Mouse (Mus musculus): ENCODE results near the gene Med27. TPM values are rescaled to one million over a fixed set of nuclear protein-coding genes. Genes with fewer than 3 reads are reported as not detected.

The Med27 gene
- polyA plus RNA-seq, 1 experiment from 2014 or later, result 25.2 TPM

DNA sequence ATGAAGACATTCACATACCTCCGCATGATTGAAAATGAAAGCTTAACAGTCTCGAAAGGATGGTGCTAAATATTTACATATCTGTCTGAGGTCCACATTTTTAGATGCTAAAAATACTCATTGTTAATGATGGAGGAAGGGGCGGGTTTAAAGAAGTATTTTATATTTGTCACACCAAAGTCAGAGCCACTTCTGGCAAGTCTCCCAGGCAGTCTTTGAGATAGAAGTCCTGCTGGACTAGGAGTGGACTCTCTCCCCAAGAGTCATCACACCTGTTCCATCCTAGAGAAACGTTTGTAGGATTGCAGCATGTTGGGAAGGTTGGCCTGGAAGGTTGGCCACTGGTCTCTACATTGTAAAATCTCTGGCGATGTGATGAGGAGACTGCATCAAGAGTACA, 90.5 kb downstream of the Med27 start:
- DNase-seq (no peak), ATAC-seq (ENCODE audit: low read depth) (no peak)
- Histone ChIP-seq H3K36me3 (no peaks in the 10 kb centered on the region), H3K4me1 (replicated peaks) (peaks cover 55% of the 10 kb centered on the region), H3K4me3 (replicated peaks) (no peak overlapping the region), H3K27ac (no peak overlapping the region), H3K9ac (no peak overlapping the region), H3K4me2 (no peak overlapping the region), H3K27me3 (no peaks in the 10 kb centered on the region), H3K9me3 (replicated peaks) (no peaks in the 10 kb centered on the region)
- 70% methylated on average over 5 of the region's 5 CpGs for WGBS (ENCODE audit: insufficient replicate concordance)

- ATAC-seq (ENCODE audit: low read depth) (peak; percentile 49), DNase-seq (no peak)
- 65% methylated on average over 4 of the region's 4 CpGs for WGBS (ENCODE audit: insufficient replicate concordance)
- H3K9ac ChIP-seq, result no peak overlapping the region
- H3K27me3 ChIP-seq, result no peaks in the 10 kb centered on the region
- H3K36me3 ChIP-seq, result no peaks in the 10 kb centered on the region
- peaks cover 49% of the 10 kb centered on the region for H3K4me1 ChIP-seq (replicated peaks)
- peak overlapping the region; percentile 55 for H3K27ac ChIP-seq
- H3K4me3 ChIP-seq (replicated peaks), result no peak overlapping the region
- H3K9me3 ChIP-seq (replicated peaks), result no peaks in the 10 kb centered on the region
- H3K4me2 ChIP-seq, result no peak overlapping the region
Observed at GRCm38 (mm10) chr2:29437861-29438529, 91.4 kb downstream of the Med27 start.

GRCm38 (mm10) chr2:29438530-29438862, 91.9 kb downstream of the Med27 start:
- Histone ChIP-seq H3K4me1 (replicated peaks) (peaks cover 53% of the 10 kb centered on the region), H3K36me3 (no peaks in the 10 kb centered on the region), H3K27ac (peak overlapping the region; percentile 55; the same call in 1 of the 2 replicates), H3K27me3 (no peaks in the 10 kb centered on the region), H3K9ac (no peak overlapping the region), H3K9me3 (replicated peaks) (no peaks in the 10 kb centered on the region), H3K4me2 (no peak overlapping the region), H3K4me3 (replicated peaks) (no peak overlapping the region)
- 66% methylated on average over 5 of the region's 5 CpGs for WGBS (ENCODE audit: insufficient replicate concordance)
- peak; percentile 79 for ATAC-seq (ENCODE audit: low read depth)
- DNase-seq, result no peak

- Histone ChIP-seq H3K27me3 (no peaks in the 10 kb centered on the region), H3K36me3 (no peaks in the 10 kb centered on the region), H3K4me2 (no peak overlapping the region), H3K4me3 (replicated peaks) (no peak overlapping the region), H3K27ac (no peak overlapping the region; the same call in 1 of the 2 replicates), H3K4me1 (replicated peaks) (peaks cover 58% of the 10 kb centered on the region), H3K9ac (no peak overlapping the region), H3K9me3 (replicated peaks) (no peaks in the 10 kb centered on the region)
- DNase-seq (no peak), ATAC-seq (ENCODE audit: low read depth) (no peak)
- 45% methylated on average over 1 of the region's 1 CpGs for WGBS (ENCODE audit: insufficient replicate concordance)
Observed at GRCm38 (mm10) chr2:29438986-29439385, 92.4 kb downstream of the Med27 start.

DNA sequence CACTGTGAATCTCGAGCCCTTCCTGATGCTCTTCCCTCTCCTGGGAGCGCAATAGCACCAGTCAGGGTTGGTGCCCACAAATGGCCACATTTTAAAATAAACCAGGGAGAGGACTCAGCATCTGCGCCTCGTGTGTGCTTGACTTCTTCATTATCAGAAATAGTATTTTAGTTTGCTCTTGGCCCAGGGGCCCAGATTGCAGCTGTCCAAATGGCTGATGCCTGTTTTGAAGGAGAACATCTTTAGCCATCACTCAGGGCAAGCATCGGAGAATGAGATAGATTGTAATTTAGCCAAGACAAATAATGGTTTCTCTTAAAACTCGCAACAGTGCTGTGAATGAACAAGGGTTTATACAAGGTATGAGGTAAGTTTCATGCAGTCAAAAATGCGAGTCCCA, 92.8 kb downstream of the Med27 start:
- Histone ChIP-seq H3K36me3 (no peaks in the 10 kb centered on the region), H3K4me1 (replicated peaks) (peaks cover 62% of the 10 kb centered on the region), H3K9ac (no peak overlapping the region), H3K27me3 (no peaks in the 10 kb centered on the region), H3K4me2 (no peak overlapping the region), H3K27ac (no peak overlapping the region), H3K9me3 (replicated peaks) (no peaks in the 10 kb centered on the region), H3K4me3 (replicated peaks) (no peak overlapping the region)
- 70% methylated on average over 7 of the region's 7 CpGs for WGBS (ENCODE audit: insufficient replicate concordance)
- no peak for ATAC-seq (ENCODE audit: low read depth)
- no peak for DNase-seq

DNA sequence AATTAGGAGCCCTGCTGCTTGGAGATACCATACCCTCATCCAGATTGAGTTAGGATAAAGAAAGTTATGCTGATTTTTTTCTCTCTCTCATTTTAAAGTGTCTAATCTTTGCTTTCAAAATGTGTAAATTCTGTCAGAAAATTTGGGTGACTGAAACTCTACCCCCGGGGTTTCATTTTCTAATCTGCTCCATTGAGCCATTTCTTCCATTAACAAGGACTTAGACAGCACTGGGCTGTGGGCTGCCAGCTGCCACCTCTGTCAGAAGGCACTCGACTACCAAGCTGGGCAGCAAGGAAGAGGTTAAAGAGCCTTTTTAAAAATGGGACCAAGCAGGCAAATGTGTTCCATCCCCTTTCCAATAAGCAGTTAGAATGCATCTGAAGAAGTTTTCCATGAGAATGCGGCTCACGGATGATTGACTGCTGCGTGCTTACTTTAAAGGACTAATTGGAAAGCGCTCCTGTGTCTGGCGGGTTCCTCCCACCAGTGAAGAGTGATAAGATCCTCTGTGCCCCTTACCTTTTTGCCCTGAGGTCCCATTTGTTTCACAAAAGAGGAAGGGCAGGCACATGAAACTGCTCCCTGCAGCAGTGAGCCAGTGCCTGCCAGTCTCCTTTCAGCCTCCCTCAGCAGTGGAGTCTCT, 93.4 kb downstream of the Med27 start:
- DNase-seq, result no peak
- Histone ChIP-seq H3K4me1 (replicated peaks) (peaks cover 63% of the 10 kb centered on the region), H3K4me3 (replicated peaks) (no peak overlapping the region), H3K36me3 (no peaks in the 10 kb centered on the region), H3K9me3 (replicated peaks) (no peaks in the 10 kb centered on the region), H3K4me2 (no peak overlapping the region), H3K27me3 (no peaks in the 10 kb centered on the region), H3K9ac (no peak overlapping the region; the same call in 1 of the 2 replicates), H3K27ac (no peak overlapping the region)
- 69% methylated on average over 7 of the region's 7 CpGs for WGBS (ENCODE audit: insufficient replicate concordance)
- ATAC-seq (ENCODE audit: low read depth), result no peak

DNA sequence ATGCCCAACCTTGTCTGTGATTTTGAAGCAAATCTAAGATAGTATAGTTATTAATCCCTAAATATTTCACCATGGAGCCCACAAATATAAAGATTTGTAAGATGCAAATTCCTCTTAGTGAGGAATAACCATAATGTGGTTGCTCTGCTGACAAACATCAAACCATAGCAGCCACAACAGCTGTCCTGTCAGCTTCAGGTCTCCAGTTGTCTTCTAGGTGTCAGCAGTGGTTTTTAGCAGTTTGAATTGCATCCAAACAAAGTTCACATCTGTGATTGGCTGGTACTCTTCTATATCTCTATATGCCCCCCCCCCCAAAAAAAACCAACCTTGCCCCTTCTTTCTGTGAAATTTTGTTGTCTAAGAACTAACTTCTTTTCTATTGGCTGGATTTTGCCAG, 95.7 kb downstream of the Med27 start:
- Histone ChIP-seq H3K36me3 (no peaks in the 10 kb centered on the region), H3K4me2 (no peak overlapping the region), H3K4me3 (replicated peaks) (no peak overlapping the region), H3K27ac (no peak overlapping the region), H3K9me3 (replicated peaks) (no peaks in the 10 kb centered on the region), H3K9ac (no peak overlapping the region), H3K4me1 (replicated peaks) (peaks cover 56% of the 10 kb centered on the region), H3K27me3 (no peaks in the 10 kb centered on the region)
- DNase-seq, result no peak
- ATAC-seq (ENCODE audit: low read depth), result no peak

- no peaks in the 10 kb centered on the region for H3K36me3 ChIP-seq
- no peaks in the 10 kb centered on the region for H3K9me3 ChIP-seq (replicated peaks)
- H3K27ac ChIP-seq, result no peak overlapping the region
- H3K27me3 ChIP-seq, result no peaks in the 10 kb centered on the region
- no peak overlapping the region for H3K4me3 ChIP-seq (replicated peaks)
- no peak overlapping the region for H3K4me2 ChIP-seq
- ATAC-seq (ENCODE audit: low read depth) (no peak), DNase-seq (no peak)
- no peak overlapping the region for H3K9ac ChIP-seq
- peaks cover 49% of the 10 kb centered on the region for H3K4me1 ChIP-seq (replicated peaks)
- 58% methylated on average over 2 of the region's 2 CpGs for WGBS (ENCODE audit: insufficient replicate concordance)
Observed at GRCm38 (mm10) chr2:29443626-29444217, 97.1 kb downstream of the Med27 start.

GRCm38 (mm10) chr2:29448476-29449002, 101.9 kb downstream of the Med27 start:
- no peaks in the 10 kb centered on the region for H3K36me3 ChIP-seq
- WGBS (ENCODE audit: insufficient replicate concordance), result 72% methylated on average over 7 of the region's 7 CpGs
- H3K4me3 ChIP-seq (replicated peaks), result no peak overlapping the region
- H3K9me3 ChIP-seq (replicated peaks), result no peaks in the 10 kb centered on the region
- ATAC-seq (ENCODE audit: low read depth), result no peak
- no peak overlapping the region for H3K27ac ChIP-seq
- peaks cover 15% of the 10 kb centered on the region for H3K4me1 ChIP-seq (replicated peaks)
- DNase-seq, result no peak
- H3K9ac ChIP-seq, result no peak overlapping the region
- H3K4me2 ChIP-seq, result no peak overlapping the region
- H3K27me3 ChIP-seq, result no peaks in the 10 kb centered on the region

GRCm38 (mm10) chr2:29451368-29451999, 104.9 kb downstream of the Med27 start:
- Histone ChIP-seq H3K4me2 (no peak overlapping the region), H3K4me1 (replicated peaks) (peaks cover 15% of the 10 kb centered on the region), H3K4me3 (replicated peaks) (no peak overlapping the region), H3K27me3 (no peaks in the 10 kb centered on the region), H3K36me3 (no peaks in the 10 kb centered on the region), H3K27ac (no peak overlapping the region), H3K9me3 (replicated peaks) (no peaks in the 10 kb centered on the region), H3K9ac (no peak overlapping the region)
- WGBS (ENCODE audit: insufficient replicate concordance), result 80% methylated on average over 13 of the region's 14 CpGs
- ATAC-seq (ENCODE audit: low read depth) (no peak), DNase-seq (no peak)

DNA sequence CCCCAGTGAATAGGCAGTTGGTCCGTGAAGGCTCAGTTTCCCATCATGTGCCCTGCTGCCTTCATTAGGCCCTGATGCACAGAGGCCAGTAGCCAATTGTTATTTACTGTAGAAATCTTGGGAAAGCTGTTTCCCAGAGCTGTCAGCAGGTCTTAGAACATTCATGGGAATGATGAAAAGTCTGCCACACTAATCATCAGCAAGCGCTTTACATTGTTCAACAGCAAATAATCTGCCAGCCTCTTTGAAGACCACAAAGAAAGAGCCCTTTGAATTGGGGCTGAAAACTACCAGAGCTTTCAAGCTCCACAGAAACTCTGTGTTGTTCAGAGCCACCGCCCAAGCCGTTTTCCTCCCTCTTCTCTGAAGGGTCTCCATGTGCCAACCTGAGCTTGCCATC, 106.8 kb downstream of the Med27 start:
- Histone ChIP-seq H3K36me3 (no peaks in the 10 kb centered on the region), H3K4me1 (replicated peaks) (peaks cover 30% of the 10 kb centered on the region), H3K9me3 (replicated peaks) (no peaks in the 10 kb centered on the region), H3K9ac (no peak overlapping the region), H3K27ac (no peak overlapping the region), H3K27me3 (no peaks in the 10 kb centered on the region), H3K4me2 (no peak overlapping the region), H3K4me3 (replicated peaks) (no peak overlapping the region)
- 72% methylated on average over 4 of the region's 4 CpGs for WGBS (ENCODE audit: insufficient replicate concordance)
- ATAC-seq (ENCODE audit: low read depth) (no peak), DNase-seq (no peak)
